9 mouse cellular contexts compared by ENCODE assay signal in the genomic region with DNA sequence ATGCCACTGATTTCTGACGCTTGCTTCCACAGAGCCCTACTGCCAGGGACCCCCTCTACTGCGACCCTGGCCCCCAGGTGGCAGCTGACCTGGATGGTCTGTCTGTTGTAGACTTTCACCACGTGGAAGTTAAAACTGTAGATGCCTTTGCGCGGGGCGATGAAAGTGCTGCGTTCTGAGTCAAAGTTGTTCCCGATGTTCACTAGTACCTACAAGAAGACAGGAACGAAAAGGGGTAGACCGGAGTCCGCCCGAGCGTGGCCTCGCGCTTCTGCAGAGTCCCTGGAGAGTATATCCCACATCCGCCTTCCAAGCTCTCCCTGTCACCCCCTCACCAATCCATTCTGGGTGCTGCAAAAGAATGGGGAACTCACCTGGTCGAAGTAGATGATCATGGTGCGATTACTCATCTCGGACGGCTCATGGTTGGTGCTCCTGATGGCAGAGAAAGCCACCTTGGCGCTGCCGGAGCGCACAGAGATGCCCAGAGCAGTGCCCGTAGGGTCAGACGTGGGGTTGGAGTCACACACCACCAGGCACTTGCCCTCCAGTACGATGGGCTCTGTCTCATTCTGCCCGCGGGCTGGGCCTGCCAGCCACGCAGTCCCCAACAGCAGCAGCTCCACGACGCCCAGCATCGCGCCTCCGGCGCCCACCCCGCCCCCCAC. TPM values are rescaled to one million over a fixed set of nuclear protein-coding genes. Genes with fewer than 3 reads are reported as not detected.
DNase-seq lines count a peak whose midpoint lies in the region; ATAC-seq lines count a peak whose summit lies in the region.
"Had no signal": no experiment of that assay in that cellular context is flagged by ENCODE, and none has a peak within 500 bp of the region (broad histone marks: within the 10 kb centered on the region; RNA-seq: fewer than 3 reads in every experiment).

No protein-coding gene starts in this region.

- peak overlapping the region; percentile 98 for H3K4me2 ChIP-seq in forebrain, embryonic 16.5 days (ENCODE audit: low read length)
- H3K4me2 ChIP-seq in liver, embryonic 16.5 days (ENCODE audit: low read depth, low read length): peak overlapping the region; percentile 64

- 1% methylated on average over 33 of the region's 36 CpGs for WGBS in forebrain, embryonic 16.5 days
- 2% methylated on average over 35 of the region's 36 CpGs for WGBS in liver, embryonic 16.5 days (ENCODE audit: insufficient replicate concordance)

- H3K9ac ChIP-seq in forebrain, embryonic 16.5 days (replicated peaks; ENCODE audit: low read depth, low read length): peak overlapping the region; percentile 66
- H3K9ac ChIP-seq in liver, embryonic 16.5 days (ENCODE audit: low read depth, low read length): no peak overlapping the region
- H3K9ac ChIP-seq: liver, embryonic 14.5 days had no signal

- peak overlapping the region; percentile 77 for H3K4me3 ChIP-seq in forebrain, embryonic 16.5 days (replicated peaks; ENCODE audit: low read length)
- peak overlapping the region; percentile 52; the same call in 1 of the 2 replicates for H3K4me3 ChIP-seq in liver, embryonic 16.5 days (ENCODE audit: low read depth, low read length)

- H3K27ac ChIP-seq in forebrain, embryonic 16.5 days (ENCODE audit: low read length): no peak overlapping the region
- H3K27ac ChIP-seq in liver, embryonic 16.5 days (ENCODE audit: low read length): no peak overlapping the region
- H3K27ac ChIP-seq: liver, embryonic 14.5 days had no signal

- peak; percentile 2 for DNase-seq in kidney, adult 9 months
- no peak for DNase-seq in kidney, adult 18-20 months
- peak; percentile 48 to 67 for DNase-seq in cerebellum, adult 18-20 months
- DNase-seq in spleen, postnatal 10 days (ENCODE audit: low spot score in 2 of 2): no peak
- DNase-seq in adrenal gland, adult 8-10 months: no peak
- DNase-seq in thymus, postnatal 25 days: no peak

- peaks cover 46% of the 10 kb centered on the region for H3K4me1 ChIP-seq in forebrain, embryonic 16.5 days (replicated peaks; ENCODE audit: control insufficient read depth, insufficient read depth, low read length)
- H3K4me1 ChIP-seq in liver, embryonic 16.5 days (ENCODE audit: control insufficient read depth, low read depth, low read length): peaks cover 11% of the 10 kb centered on the region

- H3K36me3 ChIP-seq in forebrain, embryonic 16.5 days (ENCODE audit: control insufficient read depth, insufficient read depth): no peaks in the 10 kb centered on the region
- H3K36me3 ChIP-seq in liver, embryonic 16.5 days (ENCODE audit: control insufficient read depth, insufficient read depth): no peaks in the 10 kb centered on the region

- H3K9me3 ChIP-seq in forebrain, embryonic 16.5 days (ENCODE audit: control insufficient read depth, low read length): no peaks in the 10 kb centered on the region
- H3K9me3 ChIP-seq in liver, embryonic 16.5 days (replicated peaks; ENCODE audit: control insufficient read depth, low read length): no peaks in the 10 kb centered on the region

- H3K27me3 ChIP-seq in forebrain, embryonic 16.5 days (replicated peaks; ENCODE audit: control insufficient read depth, insufficient read depth, low read length): peaks cover 57% of the 10 kb centered on the region
- H3K27me3 ChIP-seq in liver, embryonic 16.5 days (ENCODE audit: control insufficient read depth, insufficient read depth, low read depth, low read length): peaks cover 87% of the 10 kb centered on the region

- peak; percentile 48 for ATAC-seq in forebrain, embryonic 16.5 days
- ATAC-seq in liver, embryonic 16.5 days (ENCODE audit: low read depth): no peak

RNA-seq across cellular contexts. Expression of gene Cbln1, which starts 0.7 kb away (rescaled TPM):
- polyA plus RNA-seq in forebrain, embryonic 16.5 days (2015; fragmentation: Nextera tagmentation; extraction: Ambion mirVana): 4.6 and 5.9 TPM in 2 replicates
- polyA plus RNA-seq in liver, embryonic 16.5 days (2015; fragmentation: Nextera tagmentation; extraction: Ambion mirVana): not detected in 2 replicates
- under 1 TPM in 3 of 4 experiments, not detected in 1; 0.18 to 0.70 (median 0.41) TPM for total RNA-seq in adrenal gland, adult 8-10 months (2022)

Comparison
In these comparisons a context has a peak if more than half of its experiments do, and no peak if none do; other contexts are left out.
1. DNase-seq: peak in kidney, adult 9 months (single experiment) and cerebellum, adult 18-20 months (2 of 2); none in kidney, adult 18-20 months (single experiment), spleen, postnatal 10 days (0 of 2), adrenal gland, adult 8-10 months (single experiment) and thymus, postnatal 25 days (single experiment).